Mouse (Mus musculus): ENCODE measurements at regions not wholly inside any gene's neighbourhood (a gene's known extent, or its start where the extent isn't known, plus 50 kb on each side); places are given as distances from the start of the nearest gene placed in this dataset.

DNA sequence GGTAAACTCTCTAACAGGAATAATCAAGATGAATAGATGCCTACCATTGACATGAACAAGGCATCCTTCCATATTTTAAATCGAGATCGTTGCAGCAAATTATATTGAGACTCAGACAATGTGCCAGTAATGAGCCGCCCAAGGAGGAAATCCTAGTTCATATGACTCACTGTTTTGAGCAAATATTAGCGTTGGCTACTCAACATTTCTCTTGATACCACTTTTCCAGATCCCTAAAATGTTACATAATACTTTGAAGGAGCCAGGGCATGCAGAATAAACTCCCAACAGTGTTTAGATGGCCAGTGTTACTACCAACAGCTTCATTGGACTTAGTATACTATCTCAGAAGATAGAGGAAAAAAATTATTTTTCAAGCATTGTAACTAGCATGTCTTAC is 700.6 kb upstream of the Sox9 start:
- no peak for TF ChIP-seq GATA1 (IDR thresholded peaks at IDR 0.05; ENCODE audit: low read length)

DNA sequence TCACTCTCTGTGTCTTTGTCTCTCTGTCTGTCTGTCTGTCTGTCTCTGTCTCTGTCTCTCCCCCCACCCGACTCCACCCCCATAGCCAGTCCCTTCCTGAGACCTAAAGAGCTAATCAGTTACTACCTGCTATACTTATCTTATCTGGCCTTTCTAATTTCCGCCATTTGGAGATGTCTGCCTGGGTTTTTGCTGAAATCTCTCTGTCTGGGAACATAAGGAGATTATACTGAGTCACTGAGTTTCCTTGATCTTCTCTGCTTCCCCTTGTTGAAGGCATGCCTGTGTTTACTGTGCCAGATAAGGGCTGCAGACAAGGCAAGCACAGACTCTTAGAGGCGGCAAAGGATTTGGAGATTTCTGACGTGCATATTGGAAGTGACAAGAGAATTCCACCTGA is 699.0 kb upstream of the Sox9 start:
- TF ChIP-seq GATA1 (IDR thresholded peaks at IDR 0.05; ENCODE audit: low read length): no peak

DNA sequence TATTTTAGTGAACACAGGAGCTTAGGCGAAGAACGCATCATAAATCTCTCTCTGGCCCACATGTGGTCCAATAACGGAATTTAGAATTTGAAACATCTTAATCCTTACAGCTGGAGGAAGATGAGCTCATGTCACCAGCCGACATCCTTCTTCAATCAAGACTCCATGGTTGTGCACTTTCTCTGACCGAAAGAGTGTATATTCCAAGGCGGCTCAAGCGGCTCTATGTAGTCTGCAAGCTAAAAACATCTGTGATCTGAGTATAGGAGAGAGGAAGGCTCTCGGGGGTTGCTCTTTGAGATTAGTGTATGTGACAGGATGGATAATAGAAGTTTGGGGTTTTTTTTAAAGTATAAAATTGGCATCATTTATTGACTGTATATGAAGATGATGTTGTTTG is 689.9 kb upstream of the Sox9 start:
- no peak for TF ChIP-seq GATA1 (IDR thresholded peaks at IDR 0.05; ENCODE audit: low read length)

DNA sequence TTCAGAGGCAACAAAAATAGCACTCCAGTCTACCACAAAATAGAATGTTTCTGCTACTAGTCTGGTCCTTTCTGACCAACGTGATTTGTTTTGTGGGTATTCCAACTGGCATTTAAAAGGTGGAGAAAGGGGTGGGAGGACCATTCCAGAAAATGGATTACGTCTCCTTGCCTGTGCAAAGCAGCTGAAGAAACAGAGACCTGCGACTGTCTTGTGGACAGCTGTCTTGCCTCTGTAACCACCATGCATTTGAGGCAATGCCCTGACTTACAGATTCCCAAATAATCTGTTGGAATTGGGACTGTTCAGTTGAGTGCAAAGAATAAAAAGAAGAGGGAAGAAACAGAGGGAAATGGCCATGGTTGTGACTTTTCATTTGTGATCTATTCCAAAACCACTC is 687.0 kb upstream of the Sox9 start:
- no peak for TF ChIP-seq GATA1 (IDR thresholded peaks at IDR 0.05; ENCODE audit: low read length)

DNA sequence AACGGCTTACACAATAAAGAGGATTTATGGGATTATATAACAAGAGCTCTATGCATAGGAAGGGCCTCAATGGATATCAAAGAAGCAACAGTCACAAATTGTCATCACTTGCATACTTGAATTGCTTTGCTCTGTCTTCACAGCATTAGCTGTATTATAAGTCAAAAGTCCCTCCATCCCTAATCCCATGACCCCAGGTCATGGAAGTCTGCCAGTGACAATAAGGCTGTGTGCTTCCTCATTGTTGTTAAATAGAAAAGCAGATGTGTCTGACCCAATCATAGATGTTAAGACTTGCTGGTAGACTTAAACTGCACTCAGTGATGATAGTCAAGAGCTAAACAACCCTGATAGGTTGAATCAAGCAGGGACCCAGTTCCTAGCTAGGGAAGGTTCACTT is 683.9 kb upstream of the Sox9 start:
- TF ChIP-seq GATA1 (IDR thresholded peaks at IDR 0.05; ENCODE audit: low read length): no peak

DNA sequence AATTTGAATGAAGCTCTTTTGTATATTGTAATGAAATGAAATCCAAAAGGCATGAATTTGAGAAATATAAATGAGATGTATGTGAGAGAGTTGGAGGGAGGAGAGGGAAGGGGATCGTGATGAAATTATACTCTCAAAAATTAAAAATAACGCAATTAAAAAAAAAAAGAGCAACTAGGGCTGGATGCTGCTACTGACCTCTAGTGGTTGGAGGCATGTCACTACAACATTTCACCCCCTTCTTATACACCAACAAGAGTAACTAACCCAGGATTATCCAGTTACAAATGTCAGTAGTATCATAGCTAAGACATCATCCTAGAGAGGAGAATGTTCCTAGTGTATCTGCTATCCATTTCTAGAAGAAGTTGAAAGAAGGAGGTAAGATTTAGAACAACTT is 678.8 kb upstream of the Sox9 start:
- TF ChIP-seq GATA1 (IDR thresholded peaks at IDR 0.05; ENCODE audit: low read length): no peak

DNA sequence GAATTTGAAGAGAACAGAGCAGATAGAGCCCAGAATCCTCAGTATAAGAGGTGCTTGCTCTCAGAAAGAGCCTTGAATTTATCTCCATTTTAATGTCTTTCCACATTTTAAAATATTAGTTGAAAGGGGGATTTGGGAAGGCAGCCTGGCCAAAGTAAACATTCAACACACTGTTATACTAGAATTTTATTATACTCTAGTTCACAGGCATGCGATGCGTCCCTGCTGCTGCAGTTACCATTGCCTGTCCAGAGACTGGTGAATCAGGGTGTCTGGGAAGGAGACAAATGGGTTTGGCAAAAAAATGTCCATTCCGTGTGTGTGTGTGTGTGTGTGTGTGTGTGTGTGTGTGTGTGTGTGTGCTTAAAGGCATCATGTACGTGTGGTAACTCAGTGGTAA is 675.1 kb upstream of the Sox9 start:
- TF ChIP-seq GATA1 (IDR thresholded peaks at IDR 0.05; ENCODE audit: low read length): no peak

DNA sequence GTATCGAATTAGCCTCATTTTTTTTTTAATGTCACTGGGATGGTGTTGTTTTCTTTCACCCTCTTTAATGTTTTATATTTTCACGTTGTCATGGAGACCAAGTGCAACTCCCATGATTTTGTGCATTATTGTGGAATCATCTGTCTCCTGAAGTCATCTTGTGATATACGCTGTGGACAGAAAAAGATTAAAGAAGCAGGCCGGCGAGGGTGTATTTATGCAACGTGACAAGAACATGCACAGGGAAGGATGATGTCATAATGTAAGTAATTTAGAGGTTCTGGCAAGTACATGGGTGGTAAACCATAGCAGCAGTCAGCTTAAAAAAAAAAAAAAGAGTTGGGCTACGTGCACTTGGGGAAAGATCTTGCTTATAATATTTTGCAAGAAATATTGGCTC is 674.7 kb upstream of the Sox9 start:
- TF ChIP-seq GATA1 (IDR thresholded peaks at IDR 0.05; ENCODE audit: low read length): no peak

DNA sequence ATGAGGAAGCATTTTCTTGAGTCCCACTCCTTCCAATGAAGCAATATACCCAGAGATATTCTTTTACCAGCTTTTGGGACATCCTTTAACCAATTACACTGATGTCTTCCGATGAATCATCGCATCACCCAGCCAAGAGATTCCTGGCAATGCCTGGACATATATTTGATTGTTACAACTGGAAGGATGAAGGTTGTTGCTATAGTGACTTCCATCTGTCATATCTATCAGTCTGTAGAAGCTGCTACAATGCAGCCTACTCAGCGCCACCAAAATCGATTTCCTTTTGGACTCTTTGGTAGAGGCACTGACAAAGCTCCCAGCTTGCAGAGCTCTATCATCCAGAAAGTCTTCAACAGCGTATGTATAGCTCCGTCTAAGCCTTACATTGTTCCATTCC is 661.0 kb upstream of the Sox9 start:
- no peak for TF ChIP-seq GATA1 (IDR thresholded peaks at IDR 0.05; ENCODE audit: low read length)

DNA sequence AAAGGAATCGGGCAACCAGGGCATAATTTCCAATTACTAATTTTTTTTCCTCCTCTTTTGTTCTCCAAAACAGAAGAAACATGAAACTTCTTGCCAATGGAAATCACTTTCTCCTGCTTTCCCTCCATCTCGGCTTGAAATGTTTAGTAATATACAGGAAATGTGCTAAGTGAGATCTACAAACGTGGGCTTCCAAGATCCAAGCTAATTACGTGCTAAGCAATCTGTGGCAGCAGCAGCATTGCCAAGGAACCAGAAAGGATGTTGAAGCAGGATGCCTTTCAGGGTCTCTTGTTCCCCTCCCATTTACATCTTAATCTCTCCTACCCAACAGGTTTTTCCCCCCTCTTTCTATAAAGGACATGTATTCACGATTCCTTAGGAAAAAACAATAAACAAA is 660.2 kb upstream of the Sox9 start:
- TF ChIP-seq GATA1 (IDR thresholded peaks at IDR 0.05; ENCODE audit: low read length): no peak

DNA sequence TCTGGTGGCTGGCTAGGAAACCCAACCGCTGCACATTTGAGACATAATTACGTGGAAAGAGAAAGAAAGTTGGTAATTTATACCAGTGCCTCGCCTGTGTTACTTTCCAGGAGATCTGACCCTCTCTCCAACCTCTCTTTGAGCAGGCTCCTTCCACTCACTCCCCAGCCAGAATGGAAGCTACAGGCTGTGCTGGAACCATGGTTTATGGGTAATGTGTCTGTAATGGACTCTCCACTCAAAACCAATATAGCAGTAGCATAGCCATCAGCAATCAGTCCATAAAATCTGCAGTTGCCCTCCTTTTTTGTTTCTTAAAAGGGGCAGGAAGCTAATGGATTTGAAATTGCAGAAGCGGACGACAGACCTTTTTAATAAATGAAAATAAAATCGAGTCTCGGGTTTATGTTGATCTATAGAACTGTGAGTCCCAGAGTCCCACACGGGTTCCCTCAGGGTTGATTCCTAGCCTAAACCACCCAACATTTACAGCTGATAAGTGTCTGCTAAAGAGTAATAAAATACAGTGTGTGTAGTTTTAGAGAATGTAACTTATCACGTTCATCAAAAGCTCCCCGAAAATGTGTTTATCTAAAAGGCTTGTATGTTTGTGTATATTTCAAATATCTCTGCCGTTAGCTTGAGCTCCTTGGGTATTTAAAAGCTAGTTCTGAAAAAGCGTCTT is 656.6 kb upstream of the Sox9 start:
- no peak for TF ChIP-seq GATA1 (IDR thresholded peaks at IDR 0.05; ENCODE audit: low read length)

DNA sequence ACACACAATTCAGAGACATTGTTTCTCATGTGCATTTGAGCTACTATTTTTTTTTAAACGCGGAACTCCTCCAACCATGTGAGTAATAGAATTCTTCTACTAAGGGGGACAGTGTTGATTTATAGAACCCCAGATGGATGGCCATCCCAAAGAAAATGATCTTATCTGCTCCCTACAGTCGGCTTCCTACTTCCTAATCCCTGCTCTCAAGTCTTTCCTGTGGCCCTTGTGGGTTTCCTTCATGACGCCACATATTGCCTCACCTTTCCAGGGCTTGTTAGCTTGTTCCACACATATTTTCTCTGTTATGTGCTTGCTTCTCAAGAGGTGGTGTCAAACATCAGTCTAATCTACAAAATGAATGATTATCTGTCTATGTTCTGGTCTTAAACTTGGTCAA is 651.9 kb upstream of the Sox9 start:
- no peak for TF ChIP-seq GATA1 (IDR thresholded peaks at IDR 0.05; ENCODE audit: low read length)

DNA sequence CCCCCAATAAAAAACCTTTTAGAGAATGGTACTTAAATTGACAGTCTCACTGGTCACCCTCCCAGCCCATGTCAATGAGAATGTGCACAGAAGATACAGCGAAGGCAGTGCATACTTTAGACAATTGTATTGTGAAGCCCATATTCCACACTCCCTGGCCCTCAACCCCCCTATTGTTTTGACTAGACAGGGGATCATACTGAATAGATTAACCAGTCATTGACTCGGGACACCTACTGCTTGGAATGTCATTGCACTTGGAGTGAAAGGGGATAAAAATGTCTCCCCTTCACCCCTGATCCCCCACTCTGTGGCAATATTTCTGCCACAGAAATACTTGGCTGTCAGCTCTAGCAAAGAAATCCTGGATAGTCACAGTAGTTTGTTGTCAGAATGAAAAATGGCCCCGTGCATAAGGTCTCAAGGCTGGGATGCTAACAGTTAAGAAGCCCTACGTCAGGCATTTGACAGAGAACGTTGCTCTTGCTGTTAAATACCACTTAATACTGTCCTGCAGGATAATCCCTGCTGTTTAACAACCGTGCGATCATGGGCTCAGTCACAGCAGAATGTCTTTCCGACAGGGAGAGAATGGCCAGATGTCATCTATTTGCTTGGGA is 644.5 kb upstream of the Sox9 start:
- TF ChIP-seq GATA1 (IDR thresholded peaks at IDR 0.05; ENCODE audit: low read length): no peak

DNA sequence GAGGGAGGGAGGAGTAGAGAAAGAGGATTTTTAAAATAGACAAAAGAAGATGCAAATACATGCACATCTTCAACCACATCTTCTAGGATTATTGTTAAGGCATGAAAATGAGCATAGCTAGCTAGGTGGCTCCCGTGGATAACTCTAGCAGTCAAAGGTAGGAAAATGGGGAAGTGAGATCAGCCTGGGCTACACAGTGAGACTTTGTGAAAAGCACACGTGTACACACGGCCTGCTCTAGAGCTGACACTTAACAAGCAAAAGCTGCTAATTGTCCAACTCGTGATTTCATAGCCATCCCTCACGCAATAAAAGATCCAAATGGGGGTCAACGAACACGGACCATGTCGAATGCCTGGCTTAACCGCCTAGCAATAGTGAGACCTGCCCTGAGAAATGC is 642.0 kb upstream of the Sox9 start:
- no peak for TF ChIP-seq GATA1 (IDR thresholded peaks at IDR 0.05; ENCODE audit: low read length)

DNA sequence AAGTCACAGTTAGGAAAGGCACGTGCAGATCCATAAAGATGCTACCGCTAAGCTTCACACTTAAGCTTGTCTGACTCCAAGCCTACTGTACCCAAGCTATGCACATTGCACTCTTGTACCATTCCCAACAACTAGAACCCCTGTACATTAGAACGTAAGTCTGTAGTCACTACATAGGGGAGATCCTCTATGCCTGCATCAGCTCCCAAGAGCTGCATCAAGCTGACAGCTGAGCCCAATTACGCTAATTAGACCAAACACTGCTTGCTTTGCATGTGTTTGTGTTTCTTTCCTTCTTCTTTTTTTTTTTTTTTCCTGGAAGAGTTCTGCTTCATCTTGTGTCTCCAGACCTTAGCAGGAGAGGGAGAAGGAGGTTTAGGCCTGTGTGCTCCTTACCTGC is 641.5 kb upstream of the Sox9 start:
- TF ChIP-seq GATA1 (IDR thresholded peaks at IDR 0.05; ENCODE audit: low read length): no peak

DNA sequence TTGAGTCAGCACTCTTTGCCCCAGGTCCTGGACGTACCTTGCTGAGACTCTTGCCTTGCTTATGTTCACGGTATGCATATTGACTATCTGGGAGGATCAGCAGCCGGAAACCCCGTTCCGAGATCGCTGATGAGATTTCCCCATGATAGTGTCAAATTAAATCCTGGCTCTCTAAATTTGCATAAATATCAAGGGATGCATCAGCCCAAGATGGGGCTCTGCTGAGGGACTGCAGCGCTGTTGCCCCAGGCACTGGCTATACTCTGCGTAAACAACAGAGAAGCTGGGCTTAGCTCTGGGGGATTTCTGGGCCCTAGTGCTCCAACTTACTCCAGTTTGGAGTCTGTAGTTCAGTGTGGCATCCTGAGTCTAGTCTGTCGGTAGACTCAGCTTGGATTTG is 641.1 kb upstream of the Sox9 start:
- no peak for TF ChIP-seq GATA1 (IDR thresholded peaks at IDR 0.05; ENCODE audit: low read length)

DNA sequence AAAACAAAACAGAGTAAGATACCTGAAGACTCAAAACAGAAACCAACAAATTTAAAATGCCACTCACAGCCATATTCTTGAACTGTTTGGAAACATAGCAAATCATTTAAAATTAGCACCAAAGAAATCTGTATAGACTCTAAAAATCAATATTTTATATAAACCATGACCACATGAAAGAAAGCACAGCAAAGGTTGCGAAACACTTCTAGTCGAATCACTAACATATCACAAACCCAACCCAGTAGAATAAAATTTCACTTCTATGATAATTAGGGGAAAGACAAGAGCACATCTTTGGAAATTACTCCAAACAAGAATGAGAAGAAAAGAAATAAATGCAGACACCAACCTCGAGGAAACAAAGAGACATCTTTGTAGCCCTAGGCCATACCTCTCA is 630.0 kb upstream of the Sox9 start:
- TF ChIP-seq GATA1 (IDR thresholded peaks at IDR 0.05; ENCODE audit: low read length): no peak

DNA sequence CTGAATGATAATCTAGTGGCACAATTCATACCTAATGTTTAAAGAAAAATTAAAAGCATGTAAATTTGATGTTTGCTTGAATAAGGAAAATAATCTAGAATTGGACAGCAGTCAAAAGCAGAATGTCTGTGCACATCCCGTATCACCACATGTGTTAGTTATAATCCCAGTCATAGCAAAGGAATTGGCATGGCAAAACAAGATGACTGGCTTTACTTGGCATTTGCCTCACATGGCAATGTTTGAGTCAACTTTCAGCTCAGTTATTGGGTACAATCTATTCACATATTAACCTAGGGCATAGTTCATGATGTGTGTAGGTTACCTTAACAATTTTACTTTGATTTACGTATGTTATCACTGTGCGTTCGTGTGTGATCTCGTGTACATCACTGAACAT is 628.8 kb upstream of the Sox9 start:
- no peak for TF ChIP-seq GATA1 (IDR thresholded peaks at IDR 0.05; ENCODE audit: low read length)

All from G1E-ER4 (cell line).